Mouse (Mus musculus) liver, postnatal 0 days (tissue): ENCODE measurements around the gene Arpp21.

Source experiments
- CTCF ChIP-seq: sonication (generic); IDR thresholded peaks from 2 replicates; pipeline ENCODE4 v1.5.1; 2016; ENCODE audit warnings: antibody characterized with exemption, low read depth
- EP300 ChIP-seq: IDR thresholded peaks from 2 replicates; pipeline ENCODE4 v1.6.1; 2016; ENCODE audit warnings: antibody characterized with exemption, low read depth, mild to moderate bottlenecking

DNA sequence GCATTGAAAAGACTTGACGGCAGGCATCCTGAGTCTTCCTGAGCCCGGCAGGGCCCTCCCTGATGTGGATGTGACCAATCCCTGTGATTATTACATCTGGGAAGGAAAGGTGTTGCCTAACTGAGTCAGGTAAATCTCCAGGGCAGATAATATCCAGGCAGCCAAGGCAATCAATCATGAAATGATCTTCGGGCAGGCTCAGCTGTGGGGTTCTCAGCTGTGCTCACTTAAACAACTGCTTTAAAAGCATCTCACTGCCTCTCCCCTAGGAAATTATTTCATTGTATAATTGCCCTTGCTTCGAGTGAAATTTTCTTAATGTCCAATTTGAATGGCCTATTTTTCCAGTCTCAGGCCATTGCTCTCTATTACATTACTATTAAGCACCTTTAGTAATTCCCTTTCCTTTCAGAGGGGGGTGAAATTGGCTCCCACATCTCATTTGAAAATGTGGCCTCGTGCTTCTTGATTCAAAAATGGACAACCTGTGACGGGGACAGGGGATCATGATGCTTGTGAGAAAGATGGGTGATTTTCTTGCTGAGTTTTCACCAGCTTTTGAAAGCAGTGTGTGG, 180.8 kb downstream of the Arpp21 start:
- TF ChIP-seq EP300 (no peak), CTCF (no peak)
